18 mouse cellular contexts compared by ENCODE assay signal in the genomic region with DNA sequence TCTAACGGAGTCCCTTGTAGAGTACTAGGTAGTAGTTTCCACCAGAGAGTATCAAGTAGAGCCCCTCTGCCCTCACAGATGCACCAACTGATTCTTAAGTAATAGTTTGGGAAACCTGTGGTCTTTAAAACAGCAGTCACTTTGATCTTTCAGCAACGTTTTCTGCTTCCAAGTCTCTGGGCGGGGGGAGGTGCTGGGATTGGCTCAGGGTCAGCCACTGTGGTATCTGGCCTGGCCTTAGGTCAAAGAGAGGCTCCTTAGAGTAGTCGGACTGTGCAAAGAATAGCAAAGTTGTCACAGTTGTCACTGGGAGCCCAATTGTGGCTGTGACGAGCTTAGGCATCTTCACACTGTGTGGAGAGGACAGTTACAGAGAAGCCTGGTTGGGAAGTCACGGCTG. TPM values are rescaled to one million over a fixed set of nuclear protein-coding genes. Genes with fewer than 3 reads are reported as not detected.
DNase-seq lines count a peak whose midpoint lies in the region; ATAC-seq and TF ChIP-seq lines count a peak whose summit lies in the region.
"Had no signal": no experiment of that assay in that cellular context is flagged by ENCODE, and none has a peak within 500 bp of the region (broad histone marks: within the 10 kb centered on the region; RNA-seq: fewer than 3 reads in every experiment).

No protein-coding gene starts in this region.

- peak overlapping the region; percentile 44 for H3K4me2 ChIP-seq in liver, embryonic 14.5 days (ENCODE audit: low read depth)
- H3K4me2 ChIP-seq: forebrain, embryonic 15.5 days; heart, embryonic 12.5 days; hindbrain, embryonic 15.5 days had no signal

- TF ChIP-seq EP300 in liver, embryonic 14.5 days (IDR thresholded peaks at IDR 0.05; ENCODE audit: low read depth), result no peak

- H3K27me3 ChIP-seq in erythroblast, embryonic 14.5 days (ENCODE audit: control insufficient read depth), result no peaks in the 10 kb centered on the region
- H3K27me3 ChIP-seq in embryonic facial prominence, embryonic 10.5 days (replicated peaks; ENCODE audit: low read depth, poor library complexity, severe bottlenecking), result no peaks in the 10 kb centered on the region
- H3K27me3 ChIP-seq in liver, embryonic 14.5 days (ENCODE audit: control insufficient read depth, insufficient read depth, low read length), result no peaks in the 10 kb centered on the region
- H3K27me3 ChIP-seq: CH12.LX; forebrain, embryonic 15.5 days; heart, embryonic 12.5 days; hindbrain, embryonic 15.5 days; Patski had no signal

- H3K27ac ChIP-seq in embryonic facial prominence, embryonic 10.5 days (replicated peaks), result 0 out of 2 replicates have a peak overlapping the region, but pooled peaks have one; percentile 16
- H3K27ac ChIP-seq in liver, embryonic 14.5 days, result peak overlapping the region; percentile 42
- H3K27ac ChIP-seq: forebrain, embryonic 15.5 days; hindbrain, embryonic 15.5 days had no signal

- DNase-seq in embryonic facial prominence, embryonic 10.5 days (ENCODE audit: low spot score), result no peak
- no peak for DNase-seq in liver, embryonic 14.5 days (ENCODE audit: low read depth in 3 of 3, low spot score in 3 of 3)
- peak; percentile 65 for DNase-seq in yolk sac, embryonic 10.5 days (ENCODE audit: low spot score)
- DNase-seq in c-Kit-positive CD71-positive TER-119-positive erythroid progenitor cells, embryonic 14.5 days (ENCODE audit: low spot score), result no peak
- DNase-seq: adrenal gland, adult 2 months; cerebellum, adult 11 months; cerebellum, adult 8-10 months; cerebellum, postnatal 14 days; gastrocnemius, postnatal 25 days; heart, postnatal 36 days had no signal

- peaks cover 6% of the 10 kb centered on the region; the same call in 1 of the 2 replicates for H3K4me1 ChIP-seq in erythroblast, embryonic 14.5 days (ENCODE audit: control insufficient read depth)
- H3K4me1 ChIP-seq in embryonic facial prominence, embryonic 10.5 days, result peaks cover 18% of the 10 kb centered on the region
- peaks cover 0 to 2% of the 10 kb centered on the region in 2 experiments; a peak in 1 of 4 replicates for H3K4me1 ChIP-seq in liver, embryonic 14.5 days (replicated peaks; ENCODE audit: control insufficient read depth in 2 of 2, insufficient read depth in 2 of 2, low read length in 1 of 2)
- H3K4me1 ChIP-seq: forebrain, embryonic 15.5 days; heart, embryonic 12.5 days; hindbrain, embryonic 15.5 days had no signal

- peak overlapping the region; percentile 39 for H3K4me3 ChIP-seq in erythroblast, embryonic 14.5 days (replicated peaks)
- no peak overlapping the region for H3K4me3 ChIP-seq in embryonic facial prominence, embryonic 10.5 days
- H3K4me3 ChIP-seq in liver, embryonic 14.5 days (ENCODE audit: insufficient read depth in 1 of 2, low read depth in 2 of 2, low read length in 2 of 2), result peak overlapping the region in 1 of 2 experiments; percentile 32; a peak in 2 of 4 replicates
- H3K4me3 ChIP-seq: forebrain, embryonic 15.5 days; heart, embryonic 12.5 days; hindbrain, embryonic 15.5 days had no signal

- 57% methylated on average over 6 of the region's 6 CpGs for WGBS in embryonic facial prominence, embryonic 10.5 days
- 66% methylated on average over 6 of the region's 6 CpGs for WGBS in liver, embryonic 14.5 days (ENCODE audit: insufficient replicate concordance)

- H3K9ac ChIP-seq in liver, embryonic 14.5 days (replicated peaks), result peak overlapping the region; percentile 23; the same call in 1 of the 2 replicates
- H3K9ac ChIP-seq: forebrain, embryonic 15.5 days; heart, embryonic 12.5 days; hindbrain, embryonic 15.5 days had no signal

- peaks cover 96% of the 10 kb centered on the region for H3K36me3 ChIP-seq in erythroblast, embryonic 14.5 days (ENCODE audit: control insufficient read depth)
- peaks cover 84% of the 10 kb centered on the region for H3K36me3 ChIP-seq in embryonic facial prominence, embryonic 10.5 days (replicated peaks)
- H3K36me3 ChIP-seq in liver, embryonic 14.5 days (replicated peaks; ENCODE audit: control insufficient read depth, insufficient read depth, low read depth), result peaks cover 46% of the 10 kb centered on the region

- TF ChIP-seq CTCF in liver, embryonic 14.5 days (IDR thresholded peaks at IDR 0.05; ENCODE audit: low read depth), result no peak

- ATAC-seq in erythroblast, adult 5-6 weeks (replicated peaks; ENCODE audit: low FRiP score, poor library complexity, severe bottlenecking), result no peak
- ATAC-seq in liver, embryonic 14.5 days (ENCODE audit: insufficient read depth), result no peak
- ATAC-seq: activated CD4-positive, CD25-positive, alpha-beta regulatory T cell, adult 4 months; forebrain, embryonic 15.5 days; Patski had no signal

- no peaks in the 10 kb centered on the region for H3K9me3 ChIP-seq in erythroblast, embryonic 14.5 days (ENCODE audit: control insufficient read depth, low read length)
- no peaks in the 10 kb centered on the region for H3K9me3 ChIP-seq in embryonic facial prominence, embryonic 10.5 days
- H3K9me3 ChIP-seq in liver, embryonic 14.5 days (ENCODE audit: control insufficient read depth, low read length), result no peaks in the 10 kb centered on the region
- H3K9me3 ChIP-seq: forebrain, embryonic 15.5 days; heart, embryonic 12.5 days; hindbrain, embryonic 15.5 days had no signal

RNA-seq across cellular contexts. Expression of a gene that starts 26.2 kb away (rescaled TPM):
- 1.2 and 1.6 TPM in 2 replicates for polyA plus RNA-seq in erythroblast, embryonic 14.5 days (2012)
- 22.9 and 35.7 TPM in 2 replicates for total RNA-seq in erythroblast, adult 5-6 weeks (2015; ENCODE audit: low replicate concordance)
- total RNA-seq in erythroblast, adult 5-6 weeks (2017; ENCODE audit: low replicate concordance), result 47.8 and 63.0 TPM in 2 replicates
- polyA plus RNA-seq in embryonic facial prominence, embryonic 10.5 days (2016; fragmentation: Nextera tagmentation; extraction: Ambion mirVana), result 89.9 and 95.4 TPM in 2 replicates
- polyA plus RNA-seq in liver, embryonic 14.5 days (2012; rRNA removed), result 22.3 and 31.4 TPM in 2 replicates
- 52.1 and 54.8 TPM in 2 replicates for polyA plus RNA-seq in liver, embryonic 14.5 days (2014; fragmentation: Nextera tagmentation; extraction: Ambion mirVana)
